Mouse (Mus musculus): ENCODE measurements around the gene Gm17535.
A peak's percentile ranks its signal among the peaks of the same experiment; 100 is the strongest.
"Not testable (repeated sequence)": the region's sequence is repeated elsewhere in the genome, so short reads cannot be mapped to it uniquely, and the experiment has no call there.

Gm17535 gene

GRCm38 (mm10) chr9:3024912-3025467 lies 9.4 kb upstream of the Gm17535 start, which contains the start of gene Gm10717:
Gene Gm10717, plus strand, starts transcription at chr9:3025417.
- DNase-seq (ENCODE audit: extremely low spot score) = not testable (repeated sequence)

- DNase-seq (ENCODE audit: extremely low spot score) = not testable (repeated sequence)
Observed at GRCm38 (mm10) chr9:3025653-3026052, 8.7 kb upstream of the Gm17535 start.

GRCm38 (mm10) chr9:3026136-3026535 lies 8.3 kb upstream of the Gm17535 start:
- not testable (repeated sequence) for DNase-seq (ENCODE audit: extremely low spot score)

DNA sequence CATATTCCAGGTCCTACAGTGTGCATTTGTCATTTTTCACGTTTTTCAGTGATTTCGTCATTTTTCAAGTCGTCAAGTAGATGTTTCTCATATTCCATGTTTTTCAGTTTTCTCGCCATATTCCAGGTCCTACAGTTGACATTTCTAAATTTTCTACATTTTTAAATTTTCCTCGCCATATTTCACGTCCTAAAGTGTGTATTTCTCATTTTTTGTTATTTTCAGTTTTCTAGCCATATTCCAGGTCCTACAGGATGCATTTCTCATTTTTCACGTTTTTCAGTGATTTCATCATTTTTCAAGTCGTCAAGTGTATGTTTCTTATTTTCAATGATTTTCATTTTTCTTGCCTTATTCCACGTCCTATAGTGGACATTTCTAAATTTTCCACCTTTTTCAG lies 7.7 kb upstream of the Gm17535 start:
- DNase-seq (ENCODE audit: extremely low spot score) = not testable (repeated sequence)

DNA sequence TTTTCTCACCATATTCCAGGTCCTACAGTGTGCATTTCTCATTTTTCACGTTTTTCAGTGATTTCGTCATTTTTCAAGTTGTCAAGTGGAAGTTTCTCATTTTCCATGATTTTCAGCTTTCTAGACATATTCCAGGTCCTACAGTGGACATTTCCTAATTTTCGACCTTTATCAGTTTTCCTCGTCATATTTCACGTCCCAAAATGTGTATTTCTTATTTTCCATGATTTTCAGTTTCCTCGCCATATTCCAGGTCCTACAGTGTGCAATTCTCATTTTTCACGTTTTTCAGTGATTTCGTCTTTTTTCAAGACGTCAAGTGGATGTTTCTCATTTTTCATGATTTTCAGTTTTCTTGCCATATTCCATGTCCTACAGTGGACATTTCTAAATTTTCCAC lies 7.2 kb upstream of the Gm17535 start:
- peak; percentile 67 for DNase-seq (ENCODE audit: extremely low spot score)

- not testable (repeated sequence) for DNase-seq (ENCODE audit: extremely low spot score)
Observed at GRCm38 (mm10) chr9:3029276-3030000, 5.0 kb upstream of the Gm17535 start.

GRCm38 (mm10) chr9:3030677-3031318 lies 3.6 kb upstream of the Gm17535 start:
- DNase-seq (ENCODE audit: extremely low spot score) = peak; percentile 98

DNA sequence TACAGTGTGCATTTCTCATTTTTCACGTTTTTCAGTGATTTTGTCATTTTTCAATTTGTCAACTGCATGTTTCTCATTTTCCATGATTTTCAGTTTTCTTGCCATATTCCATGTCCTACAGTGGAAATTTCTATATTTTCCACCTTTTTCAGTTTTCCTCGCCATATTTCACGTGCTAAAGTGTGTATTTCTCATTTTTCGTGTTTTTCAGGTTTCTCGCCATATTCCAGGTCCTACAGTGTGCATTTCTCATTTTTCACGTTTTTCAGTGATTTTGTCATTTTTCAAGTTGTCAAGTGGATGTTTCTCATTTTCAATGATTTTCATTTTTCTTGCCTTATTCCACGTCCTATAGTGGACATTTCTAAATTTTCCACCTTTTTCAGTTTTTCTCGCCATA lies 2.2 kb downstream of the Gm17535 start, which contains the start of gene Gm10715:
Gene Gm10715, plus strand, starts transcription at position 301 of the 400 bp plus-strand sequence.
- DNase-seq (ENCODE audit: extremely low spot score) = not testable (repeated sequence)

- peak; percentile 8 for DNase-seq (ENCODE audit: extremely low spot score)
Observed at GRCm38 (mm10) chr9:3038161-3038560, 3.8 kb downstream of the Gm17535 start.

All from embryo, embryonic 9.5 days (tissue).